Mouse (Mus musculus): ENCODE measurements around the gene Tst.

The Tst gene

DNA sequence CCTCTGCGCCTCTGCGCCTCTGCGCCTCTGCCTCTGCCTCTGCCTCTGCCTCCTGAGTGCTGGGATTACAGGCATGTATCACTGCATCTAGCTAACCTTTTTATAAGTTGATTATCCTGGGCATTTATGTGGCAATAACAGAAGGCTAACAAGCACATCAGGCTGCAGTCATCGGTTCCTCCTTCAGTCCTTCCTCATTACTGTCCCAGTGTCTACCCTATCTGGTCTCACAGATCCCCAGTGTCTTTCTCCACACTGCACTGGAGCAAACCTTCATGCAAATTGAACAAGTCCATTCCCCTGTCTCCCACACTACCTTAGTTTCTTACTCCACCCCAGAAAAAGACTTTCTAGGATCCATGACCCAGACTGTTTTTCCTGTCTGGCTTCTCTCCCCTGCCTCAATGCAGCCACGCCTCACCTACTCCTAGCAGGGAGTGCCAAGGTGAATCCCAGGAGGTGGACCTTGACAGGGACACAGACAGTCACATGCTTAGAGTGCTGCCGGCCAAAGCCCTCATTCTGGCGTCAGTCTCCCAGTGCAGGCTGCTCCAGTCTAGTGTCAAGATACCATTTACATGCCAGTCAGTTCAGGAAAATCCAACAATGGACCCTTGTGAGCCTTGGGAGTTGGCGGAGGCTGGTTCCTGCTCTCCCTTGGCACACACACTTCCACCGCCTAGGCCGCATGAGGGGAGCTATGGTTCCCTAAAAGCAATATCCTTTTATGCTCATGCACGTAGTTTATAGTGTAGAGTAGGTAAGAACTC lies 22.1 kb downstream of the Tst start:
- no peak for TF ChIP-seq GATA4 (IDR thresholded peaks at IDR 0.05; ENCODE audit: insufficient replicate concordance, low read length)

DNA sequence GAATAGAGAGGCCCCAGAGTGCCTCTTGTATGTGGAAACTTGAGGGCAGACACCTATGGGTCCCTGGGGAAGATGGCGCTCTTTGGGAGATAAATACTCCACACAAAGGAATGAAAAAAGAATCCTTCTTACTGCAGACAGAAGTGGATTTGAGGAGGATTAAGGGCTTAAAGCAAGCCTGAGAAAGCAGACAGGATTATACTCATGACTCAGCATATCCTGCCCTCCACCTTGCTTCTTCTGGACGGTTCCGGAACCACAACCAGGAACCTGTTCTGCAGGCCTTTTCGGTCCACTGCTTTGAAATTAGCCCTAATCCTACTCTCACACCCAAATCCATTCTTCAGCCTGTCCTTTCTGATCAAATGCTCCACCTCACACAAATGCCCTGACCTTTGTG lies 23.6 kb downstream of the Tst start:
- no peak for TF ChIP-seq GATA4 (IDR thresholded peaks at IDR 0.05; ENCODE audit: insufficient replicate concordance, low read length)

DNA sequence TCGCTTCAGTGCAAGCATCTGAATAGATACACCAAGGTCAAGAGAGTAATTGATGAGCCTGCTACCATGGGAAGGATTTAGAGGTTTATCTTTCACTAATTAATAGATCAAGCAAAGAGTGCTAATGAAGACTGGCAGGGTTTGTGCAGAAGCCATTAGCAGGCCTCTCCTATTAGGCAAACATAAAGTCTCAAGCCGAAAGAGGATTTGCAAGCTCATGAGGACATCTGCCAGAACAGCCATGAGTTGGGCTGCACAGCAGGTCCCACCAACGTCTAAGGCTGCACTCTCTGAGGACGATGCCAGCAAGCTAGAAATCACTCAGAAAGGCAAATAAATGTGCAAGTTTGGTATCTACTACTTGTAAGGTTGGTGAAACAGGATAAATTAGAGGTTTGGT lies 25.0 kb downstream of the Tst start:
- TF ChIP-seq GATA4 (IDR thresholded peaks at IDR 0.05; ENCODE audit: insufficient replicate concordance, low read length) = no peak

DNA sequence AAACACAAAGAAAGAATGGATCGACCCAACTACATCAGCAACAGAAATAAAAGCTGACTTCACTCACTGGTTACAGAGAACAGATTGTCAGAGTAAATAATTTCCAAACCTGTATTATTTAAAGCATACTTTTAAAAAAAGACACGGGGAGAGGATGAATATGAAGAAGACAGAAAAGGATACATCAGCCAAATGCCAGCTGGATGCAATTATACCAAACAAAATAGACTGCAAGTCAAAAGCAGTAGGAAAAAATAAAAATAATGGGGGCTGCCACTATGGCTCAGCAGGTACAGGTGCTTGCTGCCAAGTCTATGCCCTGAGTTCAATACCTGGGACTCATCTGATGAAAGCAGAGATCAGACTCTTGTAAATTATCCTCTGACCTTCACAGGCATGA lies 25.5 kb downstream of the Tst start:
- no peak for TF ChIP-seq GATA4 (IDR thresholded peaks at IDR 0.05; ENCODE audit: insufficient replicate concordance, low read length)

DNA sequence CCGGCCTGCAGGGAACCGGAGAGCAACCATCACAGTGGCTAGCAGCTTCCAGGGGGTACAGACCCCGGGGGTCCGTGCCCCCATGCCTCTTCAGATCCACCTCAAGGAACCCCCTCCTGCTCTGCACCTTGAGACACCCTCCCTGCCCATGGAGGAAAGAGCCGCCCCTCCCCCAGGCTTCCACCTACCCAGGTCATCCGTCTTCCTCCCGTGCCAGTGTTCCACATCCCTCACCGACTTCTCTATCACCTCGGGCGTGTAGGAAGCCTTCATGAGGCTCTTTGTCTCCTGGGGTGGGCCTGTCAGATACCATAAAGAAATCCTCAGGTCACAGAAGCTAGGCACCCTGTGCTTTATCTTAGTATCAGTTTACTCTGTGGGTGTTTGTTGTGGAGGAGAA lies 27.2 kb downstream of the Tst start:
- no peak for TF ChIP-seq GATA4 (IDR thresholded peaks at IDR 0.05; ENCODE audit: insufficient replicate concordance, low read length)

DNA sequence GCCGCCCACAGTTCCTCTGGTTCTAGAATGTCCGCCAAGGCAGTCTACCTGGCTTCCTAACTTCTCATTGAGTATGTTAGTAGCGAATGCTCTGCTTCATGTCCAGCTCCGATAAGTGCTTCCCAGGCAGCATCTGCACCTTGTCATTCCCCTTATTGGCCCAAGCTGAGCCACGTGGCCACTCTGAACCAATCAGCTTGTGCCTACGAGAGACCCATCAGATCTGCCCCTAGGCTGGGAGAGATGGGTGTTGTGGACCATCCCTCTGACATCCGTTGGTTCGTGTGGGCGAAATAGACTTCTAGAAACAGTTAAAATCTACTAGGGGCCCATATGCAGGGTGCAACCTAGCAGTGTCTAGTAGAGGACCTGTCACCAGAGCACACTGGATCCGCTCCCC lies 27.8 kb downstream of the Tst start:
- no peak for TF ChIP-seq GATA4 (IDR thresholded peaks at IDR 0.05; ENCODE audit: insufficient replicate concordance, low read length)

- TF ChIP-seq GATA4 (IDR thresholded peaks at IDR 0.05; ENCODE audit: insufficient replicate concordance, low read length) = no peak
Observed at GRCm38 (mm10) chr15:78374204-78374603, 31.5 kb downstream of the Tst start.

- no peak for TF ChIP-seq GATA4 (IDR thresholded peaks at IDR 0.05; ENCODE audit: insufficient replicate concordance, low read length)
Observed at GRCm38 (mm10) chr15:78372796-78373195, 32.9 kb downstream of the Tst start.

DNA sequence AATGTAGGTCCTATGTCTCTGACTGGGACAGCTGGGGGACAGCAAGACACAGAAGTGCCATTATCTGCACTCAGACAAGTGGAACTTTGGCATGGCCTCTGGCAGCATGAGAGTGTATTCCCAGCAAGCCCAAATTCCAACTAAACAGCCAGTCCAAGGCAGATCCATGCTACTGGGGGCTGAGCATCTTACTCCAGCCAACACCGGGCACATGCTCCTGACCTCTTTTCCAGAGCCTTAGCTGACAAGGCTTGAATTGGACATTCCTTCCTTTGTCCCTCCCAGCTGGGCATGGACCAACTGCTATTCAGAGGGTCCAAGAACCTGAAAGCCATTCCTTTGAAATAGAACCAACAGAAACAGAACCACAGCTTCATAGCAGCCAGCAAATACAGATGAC lies 36.1 kb downstream of the Tst start:
- no peak for TF ChIP-seq GATA4 (IDR thresholded peaks at IDR 0.05; ENCODE audit: insufficient replicate concordance, low read length)

GRCm38 (mm10) chr15:78368926-78369346 lies 36.8 kb downstream of the Tst start:
- peak; percentile 63; the same call in 1 of the 2 replicates for TF ChIP-seq GATA4 (IDR thresholded peaks at IDR 0.05; ENCODE audit: insufficient replicate concordance, low read length)

DNA sequence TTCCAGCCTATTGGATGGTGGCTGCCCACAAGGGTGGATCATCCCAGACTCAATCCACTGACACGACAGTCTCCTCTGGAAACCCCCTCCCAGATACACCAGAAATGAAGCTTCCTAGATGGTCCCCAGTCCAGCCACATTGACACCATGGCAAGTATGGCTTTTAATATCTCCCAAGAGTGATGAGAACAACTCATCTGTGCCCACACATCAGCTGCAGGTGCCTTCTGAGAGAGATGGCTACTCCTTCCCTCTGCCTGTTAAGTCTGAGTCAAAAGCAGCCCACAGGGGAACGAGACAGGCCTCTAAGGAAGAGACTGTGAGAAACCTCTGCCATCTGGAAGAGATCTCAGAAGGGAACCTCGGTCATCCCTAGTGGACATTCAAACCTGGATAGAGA lies 37.9 kb downstream of the Tst start:
- no peak for TF ChIP-seq GATA4 (IDR thresholded peaks at IDR 0.05; ENCODE audit: insufficient replicate concordance, low read length)

DNA sequence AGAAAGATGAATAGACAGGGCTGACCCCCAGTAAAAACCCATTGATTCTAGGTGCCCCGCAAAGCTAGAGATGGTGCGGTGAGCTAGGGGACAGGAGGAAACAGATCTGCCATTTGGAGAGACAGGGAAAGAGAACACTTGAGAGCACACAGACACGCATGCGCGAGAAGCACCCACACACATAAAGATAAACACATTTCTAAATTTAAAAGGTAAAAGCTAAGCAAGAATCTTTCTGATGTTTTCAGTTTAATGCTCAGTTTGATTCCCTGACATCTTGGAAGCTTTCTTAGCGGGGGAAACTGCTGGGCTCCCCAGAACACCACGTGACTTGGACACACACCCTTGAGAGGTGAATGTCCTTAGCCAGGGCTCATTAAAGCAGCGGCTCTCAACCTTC lies 38.8 kb downstream of the Tst start:
- TF ChIP-seq GATA4 (IDR thresholded peaks at IDR 0.05; ENCODE audit: insufficient replicate concordance, low read length) = no peak

DNA sequence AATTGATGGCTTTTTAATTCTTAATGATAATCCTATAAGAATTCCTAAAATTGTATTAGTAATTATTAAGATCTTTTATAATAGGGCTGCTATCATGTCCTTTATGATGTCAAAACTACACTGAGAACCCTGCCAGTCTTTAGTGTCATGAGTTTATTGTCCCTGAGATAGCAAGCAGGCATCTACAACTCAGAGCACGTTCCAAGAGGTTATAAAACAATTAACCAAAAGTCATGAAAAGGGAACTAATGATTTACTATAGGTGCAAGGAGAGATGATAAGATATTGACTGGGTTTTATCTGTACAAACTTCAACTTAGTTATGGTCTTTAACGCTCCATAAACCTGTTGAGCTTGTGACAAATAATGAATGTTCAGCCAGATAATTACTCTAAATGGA lies 39.8 kb downstream of the Tst start:
- no peak for TF ChIP-seq GATA4 (IDR thresholded peaks at IDR 0.05; ENCODE audit: insufficient replicate concordance, low read length)

- TF ChIP-seq GATA4 (IDR thresholded peaks at IDR 0.05; ENCODE audit: insufficient replicate concordance, low read length) = no peak
Observed at GRCm38 (mm10) chr15:78355548-78355947, 50.2 kb downstream of the Tst start.

DNA sequence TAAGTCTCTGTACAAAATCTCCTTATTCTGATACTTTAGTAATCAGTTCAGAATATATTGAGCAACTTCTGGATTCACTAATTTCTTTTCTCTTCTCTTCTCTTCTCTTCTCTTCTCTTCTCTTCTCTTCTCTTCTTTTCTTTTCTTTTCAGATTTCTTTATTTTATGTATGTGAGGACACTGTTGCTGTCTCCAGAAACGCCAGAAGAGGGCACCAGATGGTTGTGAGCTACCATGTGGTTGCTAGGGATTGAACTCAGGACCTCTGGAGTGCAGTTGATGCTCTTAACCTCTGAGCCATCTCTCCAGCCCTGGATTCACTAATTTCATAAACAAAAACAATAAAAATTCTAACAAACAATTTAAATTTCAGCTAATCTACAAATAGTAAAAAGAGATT lies 50.7 kb downstream of the Tst start:
- TF ChIP-seq GATA4 (IDR thresholded peaks at IDR 0.05; ENCODE audit: insufficient replicate concordance, low read length) = no peak

- TF ChIP-seq GATA4 (IDR thresholded peaks at IDR 0.05; ENCODE audit: insufficient replicate concordance, low read length) = no peak
Observed at GRCm38 (mm10) chr15:78351586-78352165, 54.0 kb downstream of the Tst start.

Measured in liver, adult (tissue).